8 mouse cellular contexts compared by ENCODE assay signal in genomic region chr8:13287304-13287691, GRCm38 (mm10). TPM values are rescaled to one million over a fixed set of nuclear protein-coding genes. Genes with fewer than 3 reads are reported as not detected.
DNase-seq lines count a peak whose midpoint lies in the region.

No protein-coding gene starts in this region.

- intact Hi-C loops in left cerebral cortex, postnatal 36 days (cut with DNase I): no loop called here

- peak; percentile 94 for DNase-seq in adrenal gland, adult 8-10 months
- peak; percentile 88 for DNase-seq in embryo, embryonic 11 days
- peak; percentile 82 for DNase-seq in gastrocnemius, postnatal 10 days
- DNase-seq in induced T-regulatory cell, adult 2 months (ENCODE audit: low read depth): peak; percentile 91
- peak; percentile 77 to 82 for DNase-seq in left cerebral cortex, postnatal 36 days (ENCODE audit: low spot score in 2 of 2)
- DNase-seq in mesoderm, embryonic 11.5 days (ENCODE audit: low read depth, low spot score): peak; percentile 84
- peak; percentile 70 to 75 for DNase-seq in right cerebral cortex, postnatal 36 days (ENCODE audit: low spot score in 2 of 2)
- peak; percentile 83 to 91 for DNase-seq in urinary bladder, postnatal 36 days (ENCODE audit: low spot score in 2 of 2)

RNA-seq across cellular contexts. Expression of gene Dcun1d2, which starts 0.6 kb away (rescaled TPM):
- 10 to 100 TPM; 30.6 to 36.7 (median 33.9) TPM for total RNA-seq in adrenal gland, adult 8-10 months (2022)
- 10 to 100 TPM; 38.5 to 41.6 TPM for total RNA-seq in gastrocnemius, postnatal 10 days (2021)
- 10 to 100 TPM; 37.0 to 38.4 TPM for total RNA-seq in left cerebral cortex, postnatal 36 days (2021)

RNA-seq across cellular contexts. Expression of gene Tmco3, which starts 0.7 kb away (rescaled TPM):
- total RNA-seq in adrenal gland, adult 8-10 months (2022): 10 to 100 TPM; 36.3 to 54.7 (median 46.7) TPM
- 10 to 100 TPM; 13.9 to 20.1 TPM for total RNA-seq in gastrocnemius, postnatal 10 days (2021)
- 10 to 100 TPM; 49.8 to 50.7 TPM for total RNA-seq in left cerebral cortex, postnatal 36 days (2021)

RNA-seq across cellular contexts. Expression of gene Adprhl1, which starts 33.3 kb away (rescaled TPM):
- 1 to 10 TPM in 3 of 4 experiments, under 1 TPM in 1; 0.34 to 3.9 (median 1.6) TPM for total RNA-seq in adrenal gland, adult 8-10 months (2022)
- total RNA-seq in gastrocnemius, postnatal 10 days (2021): 10 to 100 TPM; 70.9 to 79.8 TPM
- 1 to 10 TPM; 1.2 to 1.4 TPM for total RNA-seq in left cerebral cortex, postnatal 36 days (2021)

RNA-seq across cellular contexts. Expression of gene Tfdp1, which starts 51.3 kb away (rescaled TPM):
- 10 to 100 TPM; 46.2 to 67.4 (median 52.1) TPM for total RNA-seq in adrenal gland, adult 8-10 months (2022)
- 10 to 100 TPM; 45.1 to 48.4 TPM for total RNA-seq in gastrocnemius, postnatal 10 days (2021)
- 10 to 100 TPM; 55.8 to 69.5 TPM for total RNA-seq in left cerebral cortex, postnatal 36 days (2021)

Comparison
In these comparisons a context has a peak if more than half of its experiments do, and no peak if none do; other contexts are left out.
1. Peak in every context shown above with its lines: DNase-seq.
2. RNA of gene Adprhl1, which starts 33.3 kb away (total RNA-seq): 70.9 to 79.8 TPM in gastrocnemius, postnatal 10 days; 0.34 to 3.9 TPM in adrenal gland, adult 8-10 months and 1.2 to 1.4 TPM in left cerebral cortex, postnatal 36 days; every median in the first group is over 10 times any median in the second.